Mouse (Mus musculus): ENCODE results near the gene Wfdc2.

DNA sequence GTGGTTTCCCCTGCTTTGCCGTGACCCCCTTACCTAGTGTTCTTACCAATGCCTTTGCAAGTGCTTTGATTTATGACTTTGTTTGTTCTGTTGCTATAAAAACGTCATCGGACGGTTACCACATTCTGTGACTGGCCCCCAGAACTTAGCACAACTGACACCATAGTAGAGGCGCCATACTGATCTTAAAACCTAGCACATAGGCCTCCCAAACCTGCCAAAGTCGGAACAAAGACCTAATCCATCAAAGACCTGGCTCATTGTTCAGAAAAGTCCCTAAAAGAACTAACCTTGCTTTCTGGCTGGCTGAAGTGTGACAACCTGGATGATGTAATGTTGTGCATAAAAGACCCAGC, 43.1 kb upstream of the Wfdc2 start:
- TF ChIP-seq CTCF (IDR thresholded peaks at IDR 0.05; ENCODE audit: borderline replicate concordance, insufficient read depth, low read length), result no peak
- TF ChIP-seq POLR2A (IDR thresholded peaks at IDR 0.05; ENCODE audit: low read depth, low read length), result no peak
